Mouse (Mus musculus): ENCODE results near the gene Pkp3. TPM values are rescaled to one million over a fixed set of nuclear protein-coding genes. Genes with fewer than 3 reads are reported as not detected.

Pkp3 gene
- polyA plus RNA-seq, 1 experiment from 2014 or later: 16.2 TPM

DNA sequence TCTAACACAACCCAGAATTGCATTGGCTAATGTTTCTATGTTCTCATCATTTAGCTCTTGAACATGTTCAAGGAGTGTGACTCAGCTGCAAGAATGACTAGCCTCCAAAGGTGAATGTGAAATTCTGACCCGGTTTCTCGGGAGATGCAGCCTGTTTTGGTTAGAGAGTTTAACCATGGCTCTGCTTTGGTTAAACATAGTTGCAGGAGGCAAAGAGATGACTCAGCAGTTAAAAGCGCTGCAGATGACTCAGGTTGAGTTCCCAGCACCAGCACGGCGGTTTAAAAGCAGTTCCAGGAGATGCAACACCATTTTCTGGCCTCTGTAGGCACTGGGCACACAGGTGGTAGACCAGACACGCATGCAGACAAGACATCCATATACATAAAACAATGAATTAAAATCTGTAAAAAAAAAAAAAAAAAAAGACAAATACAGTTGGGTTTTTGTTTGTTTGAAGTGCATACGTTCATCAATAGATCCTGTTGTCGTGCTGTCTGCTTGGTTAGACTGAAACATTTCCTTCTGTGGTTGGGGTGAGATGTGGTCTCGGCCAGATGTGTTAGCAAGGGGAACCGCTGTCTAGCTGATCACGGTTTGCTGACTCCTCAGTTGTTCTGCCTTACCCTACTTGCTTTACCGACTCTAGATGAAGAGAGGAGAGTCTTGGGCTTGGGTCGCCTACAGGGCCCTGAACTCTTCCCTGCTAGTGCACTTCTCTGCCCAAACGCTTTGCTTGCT, 19.2 kb upstream of the Pkp3 start:
- ATAC-seq (ENCODE audit: insufficient number of reproducible peaks, insufficient read depth, low FRiP score, low TSS enrichment): no peak
- whole genome bisulfite sequencing: 86% methylated on average over 14 of the region's 14 CpGs
- Histone ChIP-seq H3K9me3 (no peaks in the 10 kb centered on the region), H3K4me3 (no peak overlapping the region), H3K9ac (no peak overlapping the region), H3K27me3 (no peaks in the 10 kb centered on the region), H3K4me1 (peaks cover 12% of the 10 kb centered on the region), H3K36me3 (no peaks in the 10 kb centered on the region), H3K4me2 (replicated peaks) (no peak overlapping the region), H3K27ac (no peak overlapping the region)

GRCm38 (mm10) chr7:141059929-141060328, 18.1 kb upstream of the Pkp3 start:
- Histone ChIP-seq H3K4me3 (peak overlapping the region; percentile 79), H3K36me3 (peaks cover 11% of the 10 kb centered on the region), H3K4me1 (peaks cover 12% of the 10 kb centered on the region), H3K4me2 (replicated peaks) (peak overlapping the region; percentile 89), H3K27me3 (no peaks in the 10 kb centered on the region), H3K9me3 (no peaks in the 10 kb centered on the region), H3K27ac (no peak overlapping the region), H3K9ac (0 out of 2 replicates have a peak overlapping the region, but pooled peaks have one; percentile 93)
- ATAC-seq (ENCODE audit: insufficient number of reproducible peaks, insufficient read depth, low FRiP score, low TSS enrichment): no peak
- WGBS: 64% methylated on average over 2 of the region's 2 CpGs

DNA sequence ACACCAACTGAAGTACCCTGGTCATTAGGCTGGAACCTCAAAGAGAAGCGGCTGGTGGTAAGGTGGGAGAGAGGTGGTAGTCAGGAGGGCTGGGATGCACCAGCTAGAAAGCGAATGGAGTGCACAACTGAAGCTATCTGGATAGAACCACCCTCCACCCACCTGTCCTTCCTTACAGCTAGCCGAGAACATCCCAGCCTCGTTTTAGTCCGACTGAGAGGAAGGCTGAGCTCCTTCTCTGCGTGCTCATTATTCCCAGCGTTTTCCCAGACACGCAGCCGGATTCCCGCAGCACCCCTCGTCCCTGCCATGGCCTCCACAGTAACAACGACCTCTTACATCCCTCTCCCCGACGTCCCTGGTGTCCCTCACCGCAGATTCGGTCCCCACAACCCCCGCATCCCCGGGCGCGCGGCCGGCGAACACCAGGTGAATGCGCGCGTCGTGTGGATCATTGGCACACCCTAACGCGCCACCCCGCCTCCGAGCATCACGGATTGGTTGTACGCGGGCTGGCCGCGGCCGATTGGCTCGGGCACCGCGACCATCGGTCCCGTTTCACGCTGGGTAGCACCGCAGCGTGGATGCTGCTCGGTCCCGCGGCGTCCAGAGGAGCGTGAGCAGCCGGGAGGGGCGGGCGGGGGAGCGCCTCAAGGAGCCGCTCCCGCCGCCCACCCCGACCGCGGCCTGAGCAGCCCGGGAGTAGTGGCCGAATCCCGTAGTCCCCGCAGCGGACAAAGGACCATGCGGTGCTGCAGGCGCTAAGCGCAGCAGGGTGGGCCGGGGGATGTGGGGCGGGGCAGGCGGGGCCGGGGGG, 17.4 kb upstream of the Pkp3 start, which contains the start of gene B4galnt4:
Gene B4galnt4, plus strand, starts transcription at position 679 of the 817 bp plus-strand sequence.
- H3K9me3 ChIP-seq: no peaks in the 10 kb centered on the region
- peaks cover 18% of the 10 kb centered on the region for H3K36me3 ChIP-seq
- H3K4me1 ChIP-seq: peaks cover 12% of the 10 kb centered on the region
- peak within 1 kb of the TSS; percentile 89 for H3K4me2 ChIP-seq (replicated peaks)
- peak; percentile 90 for ATAC-seq (ENCODE audit: insufficient number of reproducible peaks, insufficient read depth, low FRiP score, low TSS enrichment)
- peak within 1 kb of the TSS; percentile 79 for H3K4me3 ChIP-seq
- H3K9ac ChIP-seq: peak within 1 kb of the TSS; percentile 93
- H3K27ac ChIP-seq: peak within 1 kb of the TSS; percentile 63
- WGBS: under 1% methylated on average over 72 of the region's 72 CpGs
- no peaks in the 10 kb centered on the region for H3K27me3 ChIP-seq

- H3K4me3 ChIP-seq: peak overlapping the region; percentile 79
- H3K9me3 ChIP-seq: no peaks in the 10 kb centered on the region
- H3K4me1 ChIP-seq: peaks cover 12% of the 10 kb centered on the region
- peak overlapping the region; percentile 63 for H3K27ac ChIP-seq
- H3K36me3 ChIP-seq: peaks cover 25% of the 10 kb centered on the region
- under 1% methylated on average over 37 of the region's 37 CpGs for WGBS
- H3K4me2 ChIP-seq (replicated peaks): peak overlapping the region; percentile 89
- H3K27me3 ChIP-seq: no peaks in the 10 kb centered on the region
- H3K9ac ChIP-seq: peak overlapping the region; percentile 93
- ATAC-seq (ENCODE audit: insufficient number of reproducible peaks, insufficient read depth, low FRiP score, low TSS enrichment): peak; percentile 61; the same call in 1 of the 2 replicates
Observed at GRCm38 (mm10) chr7:141061269-141061692, 16.7 kb upstream of the Pkp3 start.

DNA sequence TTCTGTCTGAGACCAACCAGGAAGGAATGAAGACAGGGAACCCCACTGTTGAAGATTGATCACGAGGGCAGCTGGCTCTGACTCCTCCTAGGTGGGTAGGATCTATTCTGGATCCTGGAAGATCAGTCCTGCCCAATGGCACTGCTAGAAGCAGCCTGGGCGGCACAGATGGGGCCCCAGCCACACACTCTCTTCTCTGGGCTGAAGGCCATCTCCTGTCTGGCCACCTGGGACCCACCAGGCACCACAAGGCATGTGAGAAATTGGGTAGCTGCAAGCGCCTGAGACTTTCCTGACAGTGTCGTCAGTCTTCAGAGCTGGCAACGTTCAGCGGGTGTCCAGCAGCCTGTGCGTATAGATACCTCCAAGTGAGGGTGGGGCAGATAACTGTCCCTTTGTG, 15.5 kb upstream of the Pkp3 start:
- Histone ChIP-seq H3K4me2 (replicated peaks) (no peak overlapping the region; the same call in 1 of the 2 replicates), H3K36me3 (peaks cover 30% of the 10 kb centered on the region), H3K9me3 (no peaks in the 10 kb centered on the region), H3K4me1 (peaks cover 12% of the 10 kb centered on the region), H3K27ac (no peak overlapping the region), H3K9ac (no peak overlapping the region; the same call in 1 of the 2 replicates), H3K4me3 (no peak overlapping the region), H3K27me3 (no peaks in the 10 kb centered on the region)
- ATAC-seq (ENCODE audit: insufficient number of reproducible peaks, insufficient read depth, low FRiP score, low TSS enrichment): no peak
- WGBS: 84% methylated on average over 7 of the region's 7 CpGs

- H3K4me1 ChIP-seq: peaks cover 12% of the 10 kb centered on the region
- no peaks in the 10 kb centered on the region for H3K9me3 ChIP-seq
- 92% methylated on average over 3 of the region's 3 CpGs for WGBS
- H3K9ac ChIP-seq: no peak overlapping the region
- H3K36me3 ChIP-seq: peaks cover 38% of the 10 kb centered on the region
- no peak for ATAC-seq (ENCODE audit: insufficient number of reproducible peaks, insufficient read depth, low FRiP score, low TSS enrichment)
- no peak overlapping the region for H3K4me3 ChIP-seq
- H3K4me2 ChIP-seq (replicated peaks): no peak overlapping the region
- H3K27ac ChIP-seq: no peak overlapping the region
- 0 out of 2 replicates have a peak, but pooled peaks cover 2% of the 10 kb centered on the region for H3K27me3 ChIP-seq
Observed at GRCm38 (mm10) chr7:141063353-141063752, 14.7 kb upstream of the Pkp3 start.

DNA sequence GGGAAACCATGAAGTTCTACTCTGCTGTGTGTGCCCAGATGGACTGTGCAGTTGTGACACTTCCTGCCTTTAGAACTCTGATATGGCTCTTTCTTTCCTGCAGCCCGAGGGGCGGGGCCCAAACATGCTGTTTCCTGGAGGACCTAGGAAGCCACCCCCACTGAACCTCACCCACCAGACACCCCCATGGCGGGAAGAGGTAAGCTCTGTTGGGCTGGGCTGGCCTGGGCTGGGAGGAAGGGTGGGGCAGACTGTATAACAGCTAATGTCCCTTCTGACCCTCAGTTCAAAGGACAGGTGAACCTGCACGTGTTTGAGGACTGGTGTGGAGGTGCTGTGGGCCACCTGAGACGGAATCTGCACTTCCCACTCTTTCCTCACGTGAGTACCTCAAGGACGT, 13.8 kb upstream of the Pkp3 start:
- no peak overlapping the region for H3K27ac ChIP-seq
- H3K9me3 ChIP-seq: no peaks in the 10 kb centered on the region
- H3K9ac ChIP-seq: no peak overlapping the region
- peaks cover 40% of the 10 kb centered on the region for H3K36me3 ChIP-seq
- no peak for ATAC-seq (ENCODE audit: insufficient number of reproducible peaks, insufficient read depth, low FRiP score, low TSS enrichment)
- H3K27me3 ChIP-seq: 0 out of 2 replicates have a peak, but pooled peaks cover 5% of the 10 kb centered on the region
- H3K4me1 ChIP-seq: peaks cover 12% of the 10 kb centered on the region
- H3K4me3 ChIP-seq: no peak overlapping the region
- no peak overlapping the region for H3K4me2 ChIP-seq (replicated peaks)
- 84% methylated on average over 7 of the region's 7 CpGs for WGBS

GRCm38 (mm10) chr7:141064576-141064975, 13.4 kb upstream of the Pkp3 start:
- 92% methylated on average over 7 of the region's 7 CpGs for WGBS
- no peak overlapping the region for H3K9ac ChIP-seq
- H3K4me1 ChIP-seq: peaks cover 12% of the 10 kb centered on the region
- H3K36me3 ChIP-seq: peaks cover 40% of the 10 kb centered on the region
- H3K9me3 ChIP-seq: no peaks in the 10 kb centered on the region
- H3K27ac ChIP-seq: no peak overlapping the region
- peaks cover 7% of the 10 kb centered on the region; the same call in 1 of the 2 replicates for H3K27me3 ChIP-seq
- no peak for ATAC-seq (ENCODE audit: insufficient number of reproducible peaks, insufficient read depth, low FRiP score, low TSS enrichment)
- no peak overlapping the region for H3K4me2 ChIP-seq (replicated peaks)
- no peak overlapping the region for H3K4me3 ChIP-seq

DNA sequence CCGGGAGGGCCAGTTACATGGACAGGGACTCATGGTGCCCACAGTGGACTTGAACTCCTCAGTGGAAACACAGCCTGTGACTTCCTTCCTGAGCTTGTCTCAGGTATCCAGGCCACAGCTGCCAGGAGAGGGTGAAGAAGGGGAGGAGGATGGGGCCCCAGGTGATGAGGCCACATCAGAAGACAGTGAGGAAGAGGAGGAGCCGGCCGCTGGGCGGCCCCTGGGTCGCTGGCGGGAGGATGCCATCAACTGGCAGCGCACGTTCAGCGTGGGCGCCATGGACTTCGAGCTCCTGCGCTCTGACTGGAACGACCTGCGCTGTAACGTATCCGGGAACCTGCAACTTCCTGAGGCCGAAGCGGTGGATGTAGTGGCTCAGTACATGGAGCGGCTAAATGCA, 9.7 kb upstream of the Pkp3 start:
- ATAC-seq (ENCODE audit: insufficient number of reproducible peaks, insufficient read depth, low FRiP score, low TSS enrichment): no peak
- Histone ChIP-seq H3K9ac (no peak overlapping the region), H3K27me3 (peaks cover 27% of the 10 kb centered on the region), H3K36me3 (peaks cover 40% of the 10 kb centered on the region), H3K4me2 (replicated peaks) (no peak overlapping the region), H3K27ac (no peak overlapping the region), H3K4me3 (no peak overlapping the region), H3K4me1 (peaks cover 18% of the 10 kb centered on the region; the same call in 1 of the 2 replicates), H3K9me3 (no peaks in the 10 kb centered on the region)
- WGBS: 78% methylated on average over 19 of the region's 19 CpGs

GRCm38 (mm10) chr7:141070058-141070862, 7.8 kb upstream of the Pkp3 start:
- H3K4me2 ChIP-seq (replicated peaks): peak overlapping the region; percentile 69
- peaks cover 26% of the 10 kb centered on the region for H3K36me3 ChIP-seq
- ATAC-seq (ENCODE audit: insufficient number of reproducible peaks, insufficient read depth, low FRiP score, low TSS enrichment): peak; percentile 5; the same call in 1 of the 2 replicates
- H3K27me3 ChIP-seq: peaks cover 27% of the 10 kb centered on the region
- H3K27ac ChIP-seq: no peak overlapping the region
- peak overlapping the region; percentile 50 for H3K9ac ChIP-seq
- H3K4me3 ChIP-seq: peak overlapping the region; percentile 32
- 2% methylated on average over 51 of the region's 51 CpGs for WGBS
- H3K4me1 ChIP-seq: peaks cover 18% of the 10 kb centered on the region; the same call in 1 of the 2 replicates
- H3K9me3 ChIP-seq: no peaks in the 10 kb centered on the region

Measured in embryonic facial prominence, embryonic 12.5 days (tissue).